Mouse (Mus musculus): ENCODE data around the gene Tlx2.

GRCm38 (mm10) chr6:83065995-83066394 is 4.1 kb downstream of the Tlx2 start:
- no peak for TF ChIP-seq TCF12 (IDR thresholded peaks at IDR 0.05; ENCODE audit: insufficient read depth, poor library complexity, severe bottlenecking)
- no peak for TF ChIP-seq MAX (IDR thresholded peaks at IDR 0.05; ENCODE audit: low read depth)
- no peak for TF ChIP-seq TCF3 (IDR thresholded peaks at IDR 0.05; ENCODE audit: insufficient read length, low read depth)
- TF ChIP-seq POLR2AphosphoS2 (IDR thresholded peaks at IDR 0.05; ENCODE audit: insufficient read length, low read depth), result no peak
- no peak for TF ChIP-seq POLR2A (IDR thresholded peaks at IDR 0.05; ENCODE audit: insufficient read length, low read depth)
- no peak for TF ChIP-seq MYOD1 (IDR thresholded peaks at IDR 0.05; ENCODE audit: control insufficient read depth in 1 of 3, insufficient read length in 2 of 3, low read depth in 2 of 3)
